Mouse (Mus musculus) 3134 (cell line): ENCODE measurements at regions not wholly inside any gene's neighbourhood (a gene's known extent, or its start where the extent isn't known, plus 50 kb on each side); places are given as distances from the start of the nearest gene placed in this dataset.

Experiments
- DNase-seq: peaks from one replicate; pipeline ENCODE4 v3.0.0-alpha.2; 2011; ENCODE audit warnings: low spot score; ENCODE audit not compliant: insufficient read length; ENCODE audit errors: extremely low read depth

DNA sequence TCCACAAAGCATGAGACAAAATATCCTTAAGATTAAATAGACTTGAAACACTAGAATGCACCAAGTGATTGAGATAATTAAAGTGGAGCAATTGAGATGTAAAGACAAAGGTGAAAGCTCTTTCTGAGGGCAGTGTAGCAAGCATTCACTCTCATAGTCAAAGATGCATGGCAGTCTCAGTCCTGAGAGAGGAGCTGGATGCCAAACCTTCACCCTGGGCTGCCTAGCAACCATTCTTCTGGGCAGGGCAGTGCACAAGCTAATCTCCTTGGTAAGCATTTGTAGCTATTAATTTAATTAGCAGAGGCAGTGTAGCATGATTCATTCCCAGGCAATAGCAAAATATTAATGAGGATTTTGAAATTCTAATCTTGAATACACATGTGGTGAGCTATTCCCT lies 1166.0 kb downstream of the D3Ertd751e start:
- DNase-seq = no peak

DNA sequence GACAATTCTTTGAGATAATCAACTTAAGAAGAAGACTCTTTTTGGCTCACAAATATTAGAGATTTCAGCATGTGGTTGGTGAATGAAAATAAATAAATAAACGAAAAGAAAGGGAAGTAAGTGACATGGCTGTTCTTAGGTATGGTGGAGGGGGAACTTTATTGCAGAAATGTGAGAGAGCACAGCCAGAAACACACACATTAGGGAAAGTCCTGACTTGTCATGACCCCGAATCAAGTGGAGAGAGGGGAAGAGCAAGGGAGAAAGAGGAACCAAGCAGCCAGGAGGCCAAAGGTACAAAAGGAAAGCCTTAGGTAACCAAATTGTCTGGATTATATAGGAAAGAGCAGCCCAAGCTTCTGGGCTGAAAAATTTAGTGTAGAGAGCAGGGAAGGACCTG lies 1172.7 kb downstream of the D3Ertd751e start:
- DNase-seq = no peak

DNA sequence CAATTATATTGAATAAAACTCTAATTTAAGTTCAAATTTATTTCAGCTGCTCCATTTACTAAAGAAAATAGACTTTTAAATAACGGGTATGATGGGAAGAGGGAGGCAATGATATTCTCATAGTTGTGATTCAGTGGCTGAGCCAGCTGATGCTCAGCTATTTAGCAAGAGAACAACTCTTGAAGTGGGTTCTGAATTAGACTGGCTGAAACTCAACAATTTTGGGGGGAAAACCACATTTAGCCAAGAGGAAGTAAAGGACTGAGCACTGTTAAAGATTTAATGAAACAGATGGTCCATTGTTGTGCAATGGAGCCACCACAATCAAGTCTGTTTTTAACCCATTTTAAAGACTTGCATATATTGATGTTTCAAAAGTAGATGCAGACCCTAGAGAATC lies 1193.0 kb downstream of the D3Ertd751e start:
- DNase-seq = no peak

DNA sequence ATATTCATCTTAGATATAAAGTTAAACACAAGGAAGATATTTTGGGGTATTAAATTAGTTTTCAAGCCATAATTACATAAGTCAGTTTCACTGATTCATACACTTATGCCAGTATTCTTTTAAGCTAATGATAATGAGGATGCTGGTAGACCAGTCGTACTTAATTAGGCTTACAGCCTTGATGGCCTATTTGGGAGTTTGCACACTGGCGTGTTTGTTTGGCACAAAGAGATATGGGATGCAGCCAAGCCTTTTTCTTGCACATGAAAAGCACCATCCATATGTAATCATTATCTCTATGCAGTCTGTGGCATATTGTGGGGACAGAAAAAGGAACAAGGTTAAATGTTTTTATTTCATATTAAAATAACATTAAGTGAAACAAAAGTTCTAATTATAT lies 1234.7 kb downstream of the D3Ertd751e start:
- DNase-seq = no peak
